Mouse (Mus musculus): Measurements from ENCODE around the gene Ccdc85b.
A peak's percentile ranks its signal among the peaks of the same experiment; 100 is the strongest.

Ccdc85b gene

GRCm38 (mm10) chr19:5481398-5481797 lies 23.7 kb upstream of the Ccdc85b start:
- DNase-seq (ENCODE audit: low read depth, low spot score), result no peak

GRCm38 (mm10) chr19:5480016-5480415 lies 22.3 kb upstream of the Ccdc85b start:
- DNase-seq (ENCODE audit: low read depth, low spot score), result no peak

GRCm38 (mm10) chr19:5477668-5478300 lies 20.1 kb upstream of the Ccdc85b start:
- DNase-seq (ENCODE audit: low read depth, low spot score), result no peak

- no peak for DNase-seq (ENCODE audit: low read depth, low spot score)
These were observed 19.4 kb upstream of the Ccdc85b start for GRCm38 (mm10) chr19:5477004-5477667.

- peak; percentile 58 for DNase-seq (ENCODE audit: low read depth, low spot score)
These were observed 17.5 kb upstream of the Ccdc85b start for GRCm38 (mm10) chr19:5475069-5475714.

- peak; percentile 65 for DNase-seq (ENCODE audit: low read depth, low spot score)
These were observed 16.8 kb upstream of the Ccdc85b start for GRCm38 (mm10) chr19:5474281-5475068.

- DNase-seq (ENCODE audit: low read depth, low spot score), result peak; percentile 95
These were observed 16.0 kb upstream of the Ccdc85b start, which contains the start of gene Efemp2 for GRCm38 (mm10) chr19:5473720-5474119. Gene Efemp2 (plus strand): TSS chr19:5473954.

GRCm38 (mm10) chr19:5472857-5473256 lies 15.2 kb upstream of the Ccdc85b start:
- DNase-seq (ENCODE audit: low read depth, low spot score), result peak; percentile 71

- peak; percentile 77 for DNase-seq (ENCODE audit: low read depth, low spot score)
These were observed 14.2 kb upstream of the Ccdc85b start for GRCm38 (mm10) chr19:5471846-5472245.

GRCm38 (mm10) chr19:5468374-5468773 lies 10.7 kb upstream of the Ccdc85b start, which contains the start of gene Ctsw:
Gene Ctsw (minus strand): TSS chr19:5468507.
- DNase-seq (ENCODE audit: low read depth, low spot score), result no peak

GRCm38 (mm10) chr19:5466916-5467500 lies 9.3 kb upstream of the Ccdc85b start:
- peak; percentile 84 for DNase-seq (ENCODE audit: low read depth, low spot score)

- no peak for DNase-seq (ENCODE audit: low read depth, low spot score)
These were observed 7.3 kb upstream of the Ccdc85b start for GRCm38 (mm10) chr19:5465037-5465436.

GRCm38 (mm10) chr19:5463791-5464562 lies 6.3 kb upstream of the Ccdc85b start:
- DNase-seq (ENCODE audit: low read depth, low spot score), result peak; percentile 59

- DNase-seq (ENCODE audit: low read depth, low spot score), result no peak
These were observed 5.5 kb upstream of the Ccdc85b start for GRCm38 (mm10) chr19:5463212-5463611.

GRCm38 (mm10) chr19:5461411-5461810 lies 3.7 kb upstream of the Ccdc85b start:
- DNase-seq (ENCODE audit: low read depth, low spot score), result no peak

GRCm38 (mm10) chr19:5460465-5460911 lies 2.8 kb upstream of the Ccdc85b start, which contains the start of gene Fibp:
Gene Fibp (plus strand): TSS chr19:5460615.
- peak; percentile 94 for DNase-seq (ENCODE audit: low read depth, low spot score)

GRCm38 (mm10) chr19:5459896-5460295 lies 2.2 kb upstream of the Ccdc85b start:
- peak; percentile 43 for DNase-seq (ENCODE audit: low read depth, low spot score)

- DNase-seq (ENCODE audit: low read depth, low spot score), result peak; percentile 80
These were observed 1.3 kb upstream of the Ccdc85b start for GRCm38 (mm10) chr19:5459019-5459418.

GRCm38 (mm10) chr19:5456922-5457745 lies 560 bp downstream of the Ccdc85b start:
- peak; percentile 97 for DNase-seq (ENCODE audit: low read depth, low spot score)
